Mouse (Mus musculus): ENCODE measurements around the gene Scpep1. TPM values are rescaled to one million over a fixed set of nuclear protein-coding genes. Genes with fewer than 3 reads are reported as not detected.

Gene Scpep1
- total RNA-seq, 1 experiment = 140 TPM

- in situ Hi-C loops (cut with MboI; ENCODE audit: low sequenced_read_pairs in 2 of 2, unreplicated experiment in 2 of 2) = no loop called here
- no peak for DNase-seq (ENCODE audit: low read depth, low spot score)
- Histone ChIP-seq H3K9me3 (ENCODE audit: control insufficient read depth, insufficient read depth, low read depth, low read length) (no peaks in the 10 kb centered on the region), H3K36me3 (ENCODE audit: control insufficient read depth, insufficient read depth, low read length, poor library complexity, severe bottlenecking) (peaks cover 5% of the 10 kb centered on the region), H3K4me1 (ENCODE audit: control insufficient read depth in 2 of 2, insufficient read depth in 2 of 2, low read length in 2 of 2, poor library complexity in 1 of 2) (peaks cover 2 to 11% of the 10 kb centered on the region in 2 experiments; a peak in 2 of 4 replicates), H3K27ac (ENCODE audit: insufficient read depth, low read depth, low read length, poor library complexity, severe bottlenecking) (no peak overlapping the region), H3K9ac (ENCODE audit: insufficient read depth, low read depth, low read length, poor library complexity, severe bottlenecking) (no peak overlapping the region), H3K4me3 (ENCODE audit: insufficient read depth in 1 of 2, low read depth in 1 of 2, low read length in 2 of 2, poor library complexity in 1 of 2, severe bottlenecking in 1 of 2) (no peak overlapping the region)
- TF ChIP-seq ZC3H11A (IDR thresholded peaks at IDR 0.05; ENCODE audit: borderline replicate concordance, low read depth, low read length) (0 out of 2 replicates have a peak, but pooled peaks have one; percentile 7), ZNF384 (IDR thresholded peaks at IDR 0.05; ENCODE audit: low read depth, low read length) (no peak), HCFC1 (IDR thresholded peaks at IDR 0.05; ENCODE audit: borderline replicate concordance, insufficient read depth, low read length) (no peak), CHD2 (IDR thresholded peaks at IDR 0.05; ENCODE audit: low read depth, low read length) (no peak), MAFK (IDR thresholded peaks at IDR 0.05; ENCODE audit: insufficient read depth, low read depth, low read length) (no peak)
Measured at GRCm38 (mm10) chr11:88976320-88976719, 21.1 kb upstream of the Scpep1 start.

GRCm38 (mm10) chr11:88973776-88974701 lies 18.8 kb upstream of the Scpep1 start:
- TF ChIP-seq HCFC1 (IDR thresholded peaks at IDR 0.05; ENCODE audit: borderline replicate concordance, insufficient read depth, low read length) (peak; percentile 73; the same call in 1 of the 2 replicates), CHD2 (IDR thresholded peaks at IDR 0.05; ENCODE audit: low read depth, low read length) (no peak)
- peaks cover 2 to 9% of the 10 kb centered on the region in 2 experiments; a peak in 2 of 4 replicates for H3K4me1 ChIP-seq (ENCODE audit: control insufficient read depth in 2 of 2, insufficient read depth in 2 of 2, low read length in 2 of 2, poor library complexity in 1 of 2)
- H3K27ac ChIP-seq (ENCODE audit: insufficient read depth, low read depth, low read length, poor library complexity, severe bottlenecking) = peak overlapping the region; percentile 86
- in situ Hi-C loops (cut with MboI; ENCODE audit: low sequenced_read_pairs in 2 of 2, unreplicated experiment in 2 of 2) = no loop called here
- peak overlapping the region; percentile 90 for H3K9ac ChIP-seq (ENCODE audit: insufficient read depth, low read depth, low read length, poor library complexity, severe bottlenecking)
- DNase-seq (ENCODE audit: low read depth, low spot score) = peak; percentile 78
- H3K4me3 ChIP-seq (ENCODE audit: insufficient read depth in 1 of 2, low read depth in 1 of 2, low read length in 2 of 2, poor library complexity in 1 of 2, severe bottlenecking in 1 of 2) = peak overlapping the region; percentile 85 to 99
- H3K36me3 ChIP-seq (ENCODE audit: control insufficient read depth, insufficient read depth, low read length, poor library complexity, severe bottlenecking) = no peaks in the 10 kb centered on the region
- H3K9me3 ChIP-seq (ENCODE audit: control insufficient read depth, insufficient read depth, low read depth, low read length) = no peaks in the 10 kb centered on the region

GRCm38 (mm10) chr11:88970202-88970732 lies 15.0 kb upstream of the Scpep1 start, which contains the start of gene Coil:
TSS of gene Coil (plus strand) at chr11:88970252.
- H3K4me1 ChIP-seq (ENCODE audit: control insufficient read depth in 2 of 2, insufficient read depth in 2 of 2, low read length in 2 of 2, poor library complexity in 1 of 2) = peaks cover 2 to 3% of the 10 kb centered on the region in 2 experiments; a peak in 1 of 4 replicates
- no peak for DNase-seq (ENCODE audit: low read depth, low spot score)
- TF ChIP-seq ZNF384 (IDR thresholded peaks at IDR 0.05; ENCODE audit: low read depth, low read length) = no peak
- TF ChIP-seq MAFK (IDR thresholded peaks at IDR 0.05; ENCODE audit: insufficient read depth, low read depth, low read length) = no peak
- no peak for TF ChIP-seq CHD2 (IDR thresholded peaks at IDR 0.05; ENCODE audit: low read depth, low read length)
- no peak for TF ChIP-seq ZC3H11A (IDR thresholded peaks at IDR 0.05; ENCODE audit: borderline replicate concordance, low read depth, low read length)
- no peak for TF ChIP-seq HCFC1 (IDR thresholded peaks at IDR 0.05; ENCODE audit: borderline replicate concordance, insufficient read depth, low read length)
- H3K9ac ChIP-seq (ENCODE audit: insufficient read depth, low read depth, low read length, poor library complexity, severe bottlenecking) = no peak within 1 kb of the TSS; the same call in 1 of the 2 replicates
- H3K27ac ChIP-seq (ENCODE audit: insufficient read depth, low read depth, low read length, poor library complexity, severe bottlenecking) = no peak within 1 kb of the TSS
- in situ Hi-C loops (cut with MboI; ENCODE audit: low sequenced_read_pairs in 2 of 2, unreplicated experiment in 2 of 2) = no loop called here
- no peaks in the 10 kb centered on the region for H3K9me3 ChIP-seq (ENCODE audit: control insufficient read depth, insufficient read depth, low read depth, low read length)
- no peak within 1 kb of the TSS for H3K4me3 ChIP-seq (ENCODE audit: insufficient read depth in 1 of 2, low read depth in 1 of 2, low read length in 2 of 2, poor library complexity in 1 of 2, severe bottlenecking in 1 of 2)
- H3K36me3 ChIP-seq (ENCODE audit: control insufficient read depth, insufficient read depth, low read length, poor library complexity, severe bottlenecking) = no peaks in the 10 kb centered on the region

GRCm38 (mm10) chr11:88966881-88967361 lies 11.7 kb upstream of the Scpep1 start, which contains the start of gene Elobl:
TSS of gene Elobl (minus strand) at chr11:88966931.
- Histone ChIP-seq H3K4me1 (ENCODE audit: control insufficient read depth in 2 of 2, insufficient read depth in 2 of 2, low read length in 2 of 2, poor library complexity in 1 of 2) (peaks cover 0 to 5% of the 10 kb centered on the region in 2 experiments; a peak in 1 of 4 replicates), H3K27ac (ENCODE audit: insufficient read depth, low read depth, low read length, poor library complexity, severe bottlenecking) (no peak within 1 kb of the TSS), H3K9me3 (ENCODE audit: control insufficient read depth, insufficient read depth, low read depth, low read length) (no peaks in the 10 kb centered on the region), H3K4me3 (ENCODE audit: insufficient read depth in 1 of 2, low read depth in 1 of 2, low read length in 2 of 2, poor library complexity in 1 of 2, severe bottlenecking in 1 of 2) (no peak within 1 kb of the TSS), H3K9ac (ENCODE audit: insufficient read depth, low read depth, low read length, poor library complexity, severe bottlenecking) (no peak within 1 kb of the TSS), H3K36me3 (ENCODE audit: control insufficient read depth, insufficient read depth, low read length, poor library complexity, severe bottlenecking) (no peaks in the 10 kb centered on the region)
- no peak for TF ChIP-seq HCFC1 (IDR thresholded peaks at IDR 0.05; ENCODE audit: borderline replicate concordance, insufficient read depth, low read length)
- TF ChIP-seq ZNF384 (IDR thresholded peaks at IDR 0.05; ENCODE audit: low read depth, low read length) = no peak
- no peak for TF ChIP-seq ZC3H11A (IDR thresholded peaks at IDR 0.05; ENCODE audit: borderline replicate concordance, low read depth, low read length)
- TF ChIP-seq CHD2 (IDR thresholded peaks at IDR 0.05; ENCODE audit: low read depth, low read length) = no peak
- no peak for TF ChIP-seq MAFK (IDR thresholded peaks at IDR 0.05; ENCODE audit: insufficient read depth, low read depth, low read length)
- no peak for DNase-seq (ENCODE audit: low read depth, low spot score)
- in situ Hi-C loops (cut with MboI; ENCODE audit: low sequenced_read_pairs in 2 of 2, unreplicated experiment in 2 of 2) = no loop called here

All from ES-E14 (cell line).